Mouse (Mus musculus): ENCODE measurements around the gene 1700020L24Rik. TPM values are rescaled to one million over a fixed set of nuclear protein-coding genes. Genes with fewer than 3 reads are reported as not detected.

Gene 1700020L24Rik
- polyA plus RNA-seq, 1 experiment from 2014 or later = 0.54 TPM

DNA sequence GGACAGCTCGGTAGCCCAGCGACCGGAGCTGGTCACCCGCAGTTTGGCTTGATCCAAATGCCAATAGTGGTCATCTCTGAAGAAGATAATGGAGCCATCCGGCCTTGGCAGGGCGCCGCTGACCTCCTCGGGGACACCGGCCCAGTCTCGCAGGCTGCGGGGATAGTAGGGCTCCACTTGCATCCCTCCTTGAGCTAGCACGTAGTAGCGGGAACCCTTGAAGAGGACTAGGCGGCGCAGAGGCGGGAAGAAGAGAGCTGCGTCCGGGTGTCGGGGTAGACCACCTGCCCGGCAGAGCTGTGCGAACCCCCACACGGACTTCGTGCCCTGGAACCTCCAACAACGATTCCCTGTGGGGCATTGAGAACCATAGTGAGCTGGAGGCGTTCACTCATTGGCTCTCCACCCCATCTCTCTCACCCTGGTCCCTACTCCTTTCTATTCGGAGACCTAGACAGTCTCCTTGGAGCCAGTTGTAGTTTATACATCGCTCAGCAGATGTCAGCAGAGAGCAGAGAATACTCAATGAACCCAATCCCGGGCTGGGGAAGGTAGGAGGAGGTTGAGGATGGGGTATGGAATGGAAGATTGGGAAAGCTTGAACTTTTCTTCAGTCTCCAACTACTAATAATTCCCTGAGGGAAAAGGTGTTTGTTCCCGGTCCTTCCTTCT is 5.3 kb downstream of the 1700020L24Rik start:
- 12% methylated on average over 29 of the region's 29 CpGs for WGBS
- H3K9ac ChIP-seq (replicated peaks) = peak overlapping the region; percentile 31; the same call in 1 of the 2 replicates
- H3K27ac ChIP-seq (replicated peaks) = no peak overlapping the region
- H3K9me3 ChIP-seq (replicated peaks) = no peaks in the 10 kb centered on the region
- peaks cover 23% of the 10 kb centered on the region for H3K4me1 ChIP-seq
- H3K4me2 ChIP-seq = peak overlapping the region; percentile 58
- no peaks in the 10 kb centered on the region for H3K36me3 ChIP-seq
- H3K27me3 ChIP-seq (replicated peaks) = peaks cover 55% of the 10 kb centered on the region
- ATAC-seq (ENCODE audit: low FRiP score) = no peak
- peak overlapping the region; percentile 29 for H3K4me3 ChIP-seq (replicated peaks)

DNA sequence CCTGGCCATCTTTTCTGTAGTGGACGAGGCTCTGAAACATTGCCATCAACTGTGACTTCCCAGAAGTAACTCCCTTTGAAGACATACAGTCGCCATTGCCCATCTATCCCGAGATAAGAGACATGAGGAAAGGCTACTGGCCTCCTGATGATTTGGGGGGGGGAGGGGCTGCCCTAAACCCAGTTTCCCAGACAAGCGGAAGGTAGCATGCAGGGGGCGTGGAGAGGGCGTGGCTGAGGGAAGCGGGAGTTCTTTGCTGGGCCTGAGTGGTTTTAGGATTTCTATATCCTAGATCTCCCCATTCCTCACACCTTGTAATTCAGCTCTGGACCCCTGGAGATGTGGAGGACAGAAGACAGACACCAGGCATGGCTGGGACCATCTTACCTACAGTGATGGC is 6.3 kb downstream of the 1700020L24Rik start:
- Histone ChIP-seq H3K9me3 (replicated peaks) (no peaks in the 10 kb centered on the region), H3K36me3 (no peaks in the 10 kb centered on the region), H3K9ac (replicated peaks) (no peak overlapping the region), H3K4me2 (no peak overlapping the region), H3K4me3 (replicated peaks) (no peak overlapping the region), H3K27ac (replicated peaks) (no peak overlapping the region), H3K27me3 (replicated peaks) (peaks cover 55% of the 10 kb centered on the region), H3K4me1 (peaks cover 33% of the 10 kb centered on the region)
- ATAC-seq (ENCODE audit: low FRiP score) = no peak
- 9% methylated on average over 7 of the region's 7 CpGs for WGBS

DNA sequence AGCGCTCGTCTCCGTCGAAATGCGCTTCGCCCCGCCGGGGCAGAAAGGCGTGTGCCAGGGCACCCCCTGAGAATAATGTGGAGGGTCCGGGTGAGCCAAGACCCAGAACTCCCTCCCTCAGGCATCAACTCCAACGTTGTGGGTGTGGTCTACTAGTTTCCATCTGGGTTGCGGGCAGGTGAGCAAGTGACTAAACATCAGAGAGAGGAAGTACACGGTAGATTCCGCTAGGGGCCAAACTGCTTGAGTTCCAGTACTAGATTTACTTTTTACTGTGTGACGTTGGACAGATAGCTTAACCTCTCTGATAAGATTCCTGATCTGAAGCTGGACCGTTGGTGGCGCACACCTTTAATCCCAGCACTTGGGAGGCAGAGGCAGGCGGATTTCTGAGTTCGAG is 7.5 kb downstream of the 1700020L24Rik start:
- peak overlapping the region; percentile 19; the same call in 1 of the 2 replicates for H3K4me3 ChIP-seq (replicated peaks)
- no peaks in the 10 kb centered on the region for H3K9me3 ChIP-seq (replicated peaks)
- peaks cover 55% of the 10 kb centered on the region for H3K27me3 ChIP-seq (replicated peaks)
- peaks cover 39% of the 10 kb centered on the region for H3K4me1 ChIP-seq
- H3K4me2 ChIP-seq = peak overlapping the region; percentile 45
- H3K27ac ChIP-seq (replicated peaks) = no peak overlapping the region
- WGBS = 30% methylated on average over 19 of the region's 19 CpGs
- ATAC-seq (ENCODE audit: low FRiP score) = no peak
- no peak overlapping the region for H3K9ac ChIP-seq (replicated peaks)
- H3K36me3 ChIP-seq = no peaks in the 10 kb centered on the region

DNA sequence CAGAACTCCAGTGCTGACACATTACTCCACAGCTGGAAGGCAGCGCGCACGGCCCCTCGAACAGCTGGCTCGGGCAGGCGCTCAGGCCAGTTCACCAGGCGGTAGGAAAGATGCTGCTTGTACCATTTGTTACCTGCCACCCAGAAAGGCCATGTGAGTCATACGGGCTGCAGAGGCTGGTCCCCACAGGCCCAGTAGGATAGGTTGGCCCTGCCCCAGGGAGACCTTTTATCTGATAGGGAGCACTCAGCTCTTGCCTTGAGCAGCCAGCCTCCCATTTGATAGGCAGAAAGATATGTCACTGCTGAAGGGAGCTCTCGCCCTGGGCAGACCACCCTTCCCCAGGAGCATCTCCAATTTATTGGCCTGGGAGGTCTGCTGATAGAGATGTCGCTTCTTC is 10.1 kb downstream of the 1700020L24Rik start:
- Histone ChIP-seq H3K9me3 (replicated peaks) (no peaks in the 10 kb centered on the region), H3K27me3 (replicated peaks) (peaks cover 38% of the 10 kb centered on the region), H3K4me1 (peaks cover 30% of the 10 kb centered on the region), H3K9ac (replicated peaks) (no peak overlapping the region), H3K36me3 (no peaks in the 10 kb centered on the region), H3K27ac (replicated peaks) (0 out of 2 replicates have a peak overlapping the region, but pooled peaks have one; percentile 20), H3K4me3 (replicated peaks) (no peak overlapping the region), H3K4me2 (no peak overlapping the region)
- 86% methylated on average over 10 of the region's 10 CpGs for WGBS
- no peak for ATAC-seq (ENCODE audit: low FRiP score)

DNA sequence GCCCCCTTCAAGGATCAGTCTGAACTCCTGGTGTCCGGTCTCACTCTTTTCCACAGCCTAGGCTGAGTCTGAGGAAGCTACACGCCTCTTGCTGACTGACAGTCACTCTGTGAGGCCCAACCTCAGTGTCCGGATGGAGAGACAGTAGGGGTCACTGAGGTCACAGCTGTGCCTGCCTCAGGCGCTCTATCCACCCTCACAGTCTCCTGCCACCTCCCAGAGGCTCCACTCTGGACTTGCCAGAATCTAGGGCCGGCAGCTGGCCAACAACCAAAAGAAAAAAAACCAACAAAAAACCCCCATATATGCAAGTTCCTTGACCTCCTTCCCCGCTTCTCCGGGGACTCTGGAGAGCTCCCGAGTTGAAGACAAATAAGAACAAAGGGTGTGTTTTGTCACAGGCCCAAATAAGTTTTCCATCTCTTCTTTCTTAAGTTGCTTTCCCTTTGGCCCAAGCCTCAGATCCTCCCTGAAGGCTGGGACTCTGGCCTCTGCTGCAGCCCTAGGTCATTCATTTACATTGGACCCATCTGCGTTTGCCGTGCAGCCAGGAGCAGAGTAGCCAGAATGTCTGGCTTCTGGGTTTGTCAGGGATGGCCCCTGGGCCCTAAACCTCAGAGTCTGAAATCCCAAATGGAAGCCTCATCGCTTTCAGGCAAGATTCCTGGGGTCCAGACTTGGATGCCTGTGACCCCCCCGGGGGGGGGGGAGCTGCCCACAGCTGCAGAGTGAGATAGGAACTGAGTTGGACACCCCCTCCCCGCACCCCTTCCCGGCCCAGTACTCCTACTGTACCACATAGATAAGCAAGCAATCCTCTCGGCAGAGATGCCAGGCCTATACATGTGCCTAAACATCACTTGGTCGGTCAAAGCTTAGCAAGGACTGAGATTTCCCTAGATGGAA is 10.8 kb downstream of the 1700020L24Rik start:
- Histone ChIP-seq H3K4me1 (peaks cover 28% of the 10 kb centered on the region), H3K27me3 (replicated peaks) (peaks cover 34% of the 10 kb centered on the region), H3K27ac (replicated peaks) (peak overlapping the region; percentile 37; the same call in 1 of the 2 replicates), H3K9me3 (replicated peaks) (no peaks in the 10 kb centered on the region), H3K4me3 (replicated peaks) (no peak overlapping the region), H3K9ac (replicated peaks) (no peak overlapping the region), H3K36me3 (no peaks in the 10 kb centered on the region), H3K4me2 (no peak overlapping the region)
- WGBS = 44% methylated on average over 16 of the region's 16 CpGs
- ATAC-seq (ENCODE audit: low FRiP score) = no peak

DNA sequence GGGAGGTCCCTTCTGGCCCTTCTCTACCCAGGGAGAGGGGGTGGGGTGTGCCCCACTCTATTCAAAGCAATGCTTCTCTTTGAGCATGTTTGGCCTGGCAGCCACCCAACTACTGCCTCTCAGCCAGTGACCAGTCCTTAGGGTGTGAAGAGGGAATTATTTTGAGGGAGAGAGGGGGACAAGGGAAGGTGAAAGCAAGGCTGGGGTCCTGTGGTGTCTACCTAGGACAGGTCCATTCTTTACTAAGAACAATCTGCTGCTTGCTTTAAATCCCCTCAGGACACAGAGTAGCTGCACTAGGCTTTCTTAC is 11.4 kb downstream of the 1700020L24Rik start:
- Histone ChIP-seq H3K9ac (replicated peaks) (no peak overlapping the region), H3K4me2 (no peak overlapping the region), H3K9me3 (replicated peaks) (no peaks in the 10 kb centered on the region), H3K36me3 (no peaks in the 10 kb centered on the region), H3K4me3 (replicated peaks) (no peak overlapping the region), H3K27ac (replicated peaks) (no peak overlapping the region), H3K4me1 (peaks cover 28% of the 10 kb centered on the region), H3K27me3 (replicated peaks) (peaks cover 27% of the 10 kb centered on the region)
- no peak for ATAC-seq (ENCODE audit: low FRiP score)

DNA sequence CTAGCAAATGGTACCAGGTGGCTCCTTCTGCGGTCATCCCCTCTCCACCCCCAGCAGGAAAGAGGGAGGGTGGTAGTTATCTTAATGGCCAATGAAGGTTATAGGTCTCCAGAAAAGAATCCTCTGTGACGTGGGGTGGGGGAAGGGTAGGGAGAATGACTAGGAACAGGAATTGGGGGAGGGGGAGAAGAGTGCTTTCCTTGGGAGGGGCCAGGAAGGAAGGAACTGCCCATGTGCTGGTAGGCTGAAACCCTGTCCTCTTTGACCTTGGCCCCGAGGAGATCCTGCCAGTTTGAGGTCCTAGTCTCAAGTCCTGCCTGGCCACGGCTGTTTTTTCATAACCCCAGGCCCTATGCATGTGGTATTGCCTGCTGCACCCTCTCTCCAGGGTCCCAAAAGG is 11.8 kb downstream of the 1700020L24Rik start:
- Histone ChIP-seq H3K4me3 (replicated peaks) (no peak overlapping the region), H3K36me3 (no peaks in the 10 kb centered on the region), H3K27ac (replicated peaks) (no peak overlapping the region), H3K9ac (replicated peaks) (no peak overlapping the region), H3K4me2 (no peak overlapping the region), H3K27me3 (replicated peaks) (peaks cover 23% of the 10 kb centered on the region), H3K4me1 (peaks cover 28% of the 10 kb centered on the region), H3K9me3 (replicated peaks) (no peaks in the 10 kb centered on the region)
- no peak for ATAC-seq (ENCODE audit: low FRiP score)
- 54% methylated on average over 4 of the region's 4 CpGs for WGBS

DNA sequence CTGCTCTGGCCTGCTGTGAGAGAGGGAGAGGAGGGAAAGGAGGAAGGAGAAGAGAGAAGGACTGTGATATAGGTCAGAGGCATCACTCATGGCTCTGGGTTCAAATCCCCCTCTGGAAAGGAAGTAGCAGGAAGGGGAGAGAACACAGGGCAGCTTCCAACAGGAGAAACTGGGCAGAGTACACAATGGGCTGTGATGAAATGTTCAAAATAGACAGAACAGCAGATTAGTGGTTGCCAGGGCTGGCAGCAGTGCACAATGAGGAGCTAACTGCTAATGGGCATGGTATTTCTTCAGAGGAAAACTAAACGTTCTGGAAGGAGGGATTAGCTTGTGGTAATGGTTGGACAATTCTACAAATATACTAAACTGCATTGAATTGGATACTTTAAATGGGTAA is 13.1 kb downstream of the 1700020L24Rik start:
- H3K27me3 ChIP-seq (replicated peaks) = peaks cover 11% of the 10 kb centered on the region
- H3K4me1 ChIP-seq = peaks cover 21% of the 10 kb centered on the region
- no peaks in the 10 kb centered on the region for H3K36me3 ChIP-seq
- no peak overlapping the region for H3K4me3 ChIP-seq (replicated peaks)
- no peak for ATAC-seq (ENCODE audit: low FRiP score)
- 33% methylated on average over 1 of the region's 1 CpGs for WGBS
- H3K9me3 ChIP-seq (replicated peaks) = no peaks in the 10 kb centered on the region
- no peak overlapping the region for H3K27ac ChIP-seq (replicated peaks)
- H3K9ac ChIP-seq (replicated peaks) = no peak overlapping the region
- no peak overlapping the region for H3K4me2 ChIP-seq

DNA sequence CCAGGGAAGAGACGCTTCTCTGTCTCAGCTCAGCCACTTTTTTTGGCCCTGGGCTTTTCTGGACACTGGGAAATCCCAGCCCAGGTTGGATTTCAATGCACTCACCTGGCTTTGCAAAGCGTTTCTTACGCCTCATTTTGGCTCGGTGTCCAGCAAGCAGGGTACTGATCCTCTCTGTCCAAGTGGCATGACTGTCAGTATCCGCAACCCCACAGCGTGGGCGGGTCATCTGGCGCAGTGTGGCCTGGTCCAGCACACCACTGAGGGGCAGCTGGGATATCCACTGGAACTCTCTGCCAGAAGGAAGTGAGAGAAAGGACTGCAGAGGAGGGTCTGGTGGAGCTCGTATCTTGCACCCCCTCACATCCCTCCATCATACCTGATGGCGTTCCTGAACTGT is 13.8 kb downstream of the 1700020L24Rik start:
- 95% methylated on average over 10 of the region's 10 CpGs for WGBS
- no peak overlapping the region for H3K27ac ChIP-seq (replicated peaks)

DNA sequence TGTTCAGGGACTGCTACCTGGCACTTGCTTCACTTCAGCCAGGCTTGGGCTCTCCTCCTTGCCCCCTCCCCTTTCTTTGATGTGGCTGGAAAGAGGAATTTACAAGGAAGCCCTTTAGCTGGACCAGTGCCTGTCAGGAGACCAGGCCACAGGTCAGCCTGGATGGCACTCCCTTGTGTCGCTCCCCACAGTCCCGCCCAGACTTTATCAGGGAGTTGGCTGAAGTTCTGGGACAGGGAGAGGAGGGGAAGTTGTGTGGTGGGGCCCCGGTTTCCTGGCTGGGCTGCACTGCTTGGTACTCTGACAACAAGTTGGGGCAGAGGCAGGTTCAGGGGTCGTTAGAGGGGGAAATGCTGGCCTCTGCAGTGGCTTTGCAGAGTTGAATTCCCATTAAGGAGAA is 17.1 kb downstream of the 1700020L24Rik start:
- Histone ChIP-seq H3K4me3 (replicated peaks) (no peak overlapping the region), H3K4me2 (no peak overlapping the region), H3K27me3 (replicated peaks) (no peaks in the 10 kb centered on the region), H3K27ac (replicated peaks) (no peak overlapping the region), H3K9me3 (replicated peaks) (no peaks in the 10 kb centered on the region), H3K36me3 (no peaks in the 10 kb centered on the region), H3K9ac (replicated peaks) (no peak overlapping the region), H3K4me1 (0 out of 2 replicates have a peak, but pooled peaks cover 5% of the 10 kb centered on the region)
- ATAC-seq (ENCODE audit: low FRiP score) = no peak
- 13% methylated on average over 4 of the region's 4 CpGs for WGBS

More for the DNA sequence above, 13.8 kb downstream of the 1700020L24Rik start:
- no peak for ATAC-seq (ENCODE audit: low FRiP score)
- Histone ChIP-seq H3K4me3 (replicated peaks) (no peak overlapping the region), H3K9me3 (replicated peaks) (no peaks in the 10 kb centered on the region), H3K27me3 (replicated peaks) (peaks cover 6% of the 10 kb centered on the region; the same call in 1 of the 2 replicates), H3K4me1 (peaks cover 21% of the 10 kb centered on the region), H3K9ac (replicated peaks) (no peak overlapping the region), H3K4me2 (no peak overlapping the region), H3K36me3 (no peaks in the 10 kb centered on the region)

DNA sequence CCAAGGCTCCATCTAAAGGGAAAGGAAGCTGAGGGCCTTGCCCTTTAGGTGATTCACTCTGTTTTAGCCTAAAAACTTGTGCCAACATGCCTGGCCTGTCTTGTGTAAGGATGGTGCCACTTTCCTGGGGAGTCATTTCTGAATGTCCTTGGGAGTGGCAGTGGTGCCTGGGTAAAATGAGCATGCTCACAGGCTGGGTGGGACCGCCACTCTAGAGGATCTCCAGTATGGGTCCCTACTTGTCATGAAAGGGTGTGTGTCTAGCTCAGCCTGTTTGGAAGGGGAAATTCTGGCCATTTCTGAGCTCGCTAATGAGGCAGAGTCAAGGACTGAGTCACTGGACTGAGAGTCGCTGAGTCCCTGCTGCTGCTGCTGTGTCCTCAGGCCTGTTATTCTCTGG is 18.1 kb downstream of the 1700020L24Rik start:
- H3K4me1 ChIP-seq = 0 out of 2 replicates have a peak, but pooled peaks cover 5% of the 10 kb centered on the region
- H3K4me2 ChIP-seq = no peak overlapping the region
- no peak overlapping the region for H3K4me3 ChIP-seq (replicated peaks)
- H3K36me3 ChIP-seq = no peaks in the 10 kb centered on the region
- ATAC-seq (ENCODE audit: low FRiP score) = no peak
- H3K27me3 ChIP-seq (replicated peaks) = no peaks in the 10 kb centered on the region
- no peak overlapping the region for H3K9ac ChIP-seq (replicated peaks)
- H3K27ac ChIP-seq (replicated peaks) = no peak overlapping the region
- WGBS = 87% methylated on average over 3 of the region's 3 CpGs
- no peaks in the 10 kb centered on the region for H3K9me3 ChIP-seq (replicated peaks)

DNA sequence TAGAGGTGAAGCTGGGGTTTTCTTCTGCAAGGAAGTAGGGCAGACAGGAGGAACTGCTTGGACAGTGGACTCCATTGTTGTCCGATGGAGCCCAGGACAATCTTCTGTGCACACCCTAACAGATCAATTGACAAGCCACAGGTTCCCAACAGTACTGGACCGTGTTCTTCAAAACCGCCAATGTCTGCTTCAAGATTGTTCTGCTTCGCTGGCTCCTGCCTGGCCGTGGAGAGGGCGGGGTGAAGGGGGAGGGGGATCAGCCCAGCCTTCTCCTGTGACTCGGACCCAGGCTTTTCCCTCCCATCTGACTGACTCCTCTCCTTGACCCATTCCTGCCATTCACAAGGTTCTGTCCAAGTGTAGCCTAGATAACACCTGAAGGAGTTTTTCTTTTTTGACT is 19.8 kb downstream of the 1700020L24Rik start:
- Histone ChIP-seq H3K9me3 (replicated peaks) (no peaks in the 10 kb centered on the region), H3K9ac (replicated peaks) (no peak overlapping the region), H3K4me1 (peaks cover 6% of the 10 kb centered on the region; the same call in 1 of the 2 replicates), H3K27me3 (replicated peaks) (peaks cover 9% of the 10 kb centered on the region), H3K4me3 (replicated peaks) (no peak overlapping the region), H3K36me3 (no peaks in the 10 kb centered on the region), H3K27ac (replicated peaks) (no peak overlapping the region), H3K4me2 (no peak overlapping the region)
- 50% methylated on average over 7 of the region's 7 CpGs for WGBS
- no peak for ATAC-seq (ENCODE audit: low FRiP score)
